Mouse (Mus musculus): Measurements from ENCODE around the gene Tmem170b. TPM values are rescaled to one million over a fixed set of nuclear protein-coding genes. Genes with fewer than 3 reads are reported as not detected.
A peak's percentile ranks its signal among the peaks of the same experiment; 100 is the strongest.

Gene Tmem170b
- polyA plus RNA-seq, 2 experiments: 1.5 to 6.0 TPM

GRCm38 (mm10) chr13:41642851-41643250, 37.1 kb downstream of the Tmem170b start:
- Histone ChIP-seq H3K36me3 (replicated peaks; ENCODE audit: control insufficient read depth, insufficient read depth, low read depth) (no peaks in the 10 kb centered on the region), H3K27me3 (ENCODE audit: control insufficient read depth, insufficient read depth, low read length) (no peaks in the 10 kb centered on the region), H3K4me2 (ENCODE audit: low read depth) (no peak overlapping the region), H3K27ac (no peak overlapping the region), H3K4me3 (ENCODE audit: insufficient read depth in 1 of 2, low read depth in 2 of 2, low read length in 2 of 2) (no peak overlapping the region), H3K9me3 (ENCODE audit: control insufficient read depth, low read length) (no peaks in the 10 kb centered on the region), H3K9ac (replicated peaks) (no peak overlapping the region), H3K4me1 (replicated peaks; ENCODE audit: control insufficient read depth in 2 of 2, insufficient read depth in 2 of 2, low read length in 1 of 2) (peaks cover 0 to 4% of the 10 kb centered on the region in 2 experiments; a peak in 1 of 4 replicates)
- peak in 1 of 3 experiments; percentile 11 for DNase-seq (ENCODE audit: low read depth in 3 of 3, low spot score in 3 of 3)
- WGBS (ENCODE audit: insufficient replicate concordance): 28% methylated on average over 6 of the region's 6 CpGs
- ATAC-seq (ENCODE audit: insufficient read depth): no peak
- peak; percentile 59 for TF ChIP-seq CTCF (IDR thresholded peaks at IDR 0.05; ENCODE audit: low read depth)
- TF ChIP-seq EP300 (IDR thresholded peaks at IDR 0.05; ENCODE audit: low read depth): no peak

GRCm38 (mm10) chr13:41643798-41644197, 38.1 kb downstream of the Tmem170b start:
- H3K27ac ChIP-seq: no peak overlapping the region

GRCm38 (mm10) chr13:41644591-41645482, 39.1 kb downstream of the Tmem170b start:
- WGBS (ENCODE audit: insufficient replicate concordance): 52% methylated on average over 10 of the region's 10 CpGs
- Histone ChIP-seq H3K9ac (replicated peaks) (no peak overlapping the region), H3K36me3 (replicated peaks; ENCODE audit: control insufficient read depth, insufficient read depth, low read depth) (no peaks in the 10 kb centered on the region), H3K4me2 (ENCODE audit: low read depth) (no peak overlapping the region), H3K4me3 (ENCODE audit: insufficient read depth in 1 of 2, low read depth in 2 of 2, low read length in 2 of 2) (no peak overlapping the region), H3K27ac (no peak overlapping the region), H3K27me3 (ENCODE audit: control insufficient read depth, insufficient read depth, low read length) (no peaks in the 10 kb centered on the region), H3K4me1 (replicated peaks; ENCODE audit: control insufficient read depth in 2 of 2, insufficient read depth in 2 of 2, low read length in 1 of 2) (peaks cover 0 to 4% of the 10 kb centered on the region in 2 experiments; a peak in 1 of 4 replicates), H3K9me3 (ENCODE audit: control insufficient read depth, low read length) (no peaks in the 10 kb centered on the region)
- ATAC-seq (ENCODE audit: insufficient read depth) (no peak), DNase-seq (ENCODE audit: low read depth in 3 of 3, low spot score in 3 of 3) (no peak)
- TF ChIP-seq EP300 (IDR thresholded peaks at IDR 0.05; ENCODE audit: low read depth): no peak
- TF ChIP-seq CTCF (IDR thresholded peaks at IDR 0.05; ENCODE audit: low read depth): no peak

More at GRCm38 (mm10) chr13:41643798-41644197, 38.1 kb downstream of the Tmem170b start:
- ATAC-seq (ENCODE audit: insufficient read depth) (no peak), DNase-seq (ENCODE audit: low read depth in 3 of 3, low spot score in 3 of 3) (no peak)
- Histone ChIP-seq H3K4me2 (ENCODE audit: low read depth) (no peak overlapping the region), H3K4me3 (ENCODE audit: insufficient read depth in 1 of 2, low read depth in 2 of 2, low read length in 2 of 2) (no peak overlapping the region), H3K4me1 (replicated peaks; ENCODE audit: control insufficient read depth in 2 of 2, insufficient read depth in 2 of 2, low read length in 1 of 2) (peaks cover 0 to 4% of the 10 kb centered on the region in 2 experiments; a peak in 1 of 4 replicates), H3K27me3 (ENCODE audit: control insufficient read depth, insufficient read depth, low read length) (no peaks in the 10 kb centered on the region), H3K9me3 (ENCODE audit: control insufficient read depth, low read length) (no peaks in the 10 kb centered on the region), H3K9ac (replicated peaks) (no peak overlapping the region), H3K36me3 (replicated peaks; ENCODE audit: control insufficient read depth, insufficient read depth, low read depth) (no peaks in the 10 kb centered on the region)
- no peak for TF ChIP-seq CTCF (IDR thresholded peaks at IDR 0.05; ENCODE audit: low read depth)
- TF ChIP-seq EP300 (IDR thresholded peaks at IDR 0.05; ENCODE audit: low read depth): no peak
- WGBS (ENCODE audit: insufficient replicate concordance): 70% methylated on average over 7 of the region's 7 CpGs

- Histone ChIP-seq H3K4me3 (ENCODE audit: insufficient read depth in 1 of 2, low read depth in 2 of 2, low read length in 2 of 2) (no peak overlapping the region), H3K9me3 (ENCODE audit: control insufficient read depth, low read length) (no peaks in the 10 kb centered on the region), H3K27me3 (ENCODE audit: control insufficient read depth, insufficient read depth, low read length) (no peaks in the 10 kb centered on the region), H3K4me2 (ENCODE audit: low read depth) (no peak overlapping the region), H3K9ac (replicated peaks) (no peak overlapping the region), H3K27ac (no peak overlapping the region), H3K4me1 (replicated peaks; ENCODE audit: control insufficient read depth in 2 of 2, insufficient read depth in 2 of 2, low read length in 1 of 2) (peaks cover 0 to 4% of the 10 kb centered on the region in 2 experiments; a peak in 1 of 4 replicates), H3K36me3 (replicated peaks; ENCODE audit: control insufficient read depth, insufficient read depth, low read depth) (no peaks in the 10 kb centered on the region)
- no peak for ATAC-seq (ENCODE audit: insufficient read depth)
- no peak for DNase-seq (ENCODE audit: low read depth in 3 of 3, low spot score in 3 of 3)
- TF ChIP-seq EP300 (IDR thresholded peaks at IDR 0.05; ENCODE audit: low read depth): no peak
- no peak for TF ChIP-seq CTCF (IDR thresholded peaks at IDR 0.05; ENCODE audit: low read depth)
- WGBS (ENCODE audit: insufficient replicate concordance): 78% methylated on average over 5 of the region's 5 CpGs
Measured at GRCm38 (mm10) chr13:41645483-41645859, 39.8 kb downstream of the Tmem170b start.

DNA sequence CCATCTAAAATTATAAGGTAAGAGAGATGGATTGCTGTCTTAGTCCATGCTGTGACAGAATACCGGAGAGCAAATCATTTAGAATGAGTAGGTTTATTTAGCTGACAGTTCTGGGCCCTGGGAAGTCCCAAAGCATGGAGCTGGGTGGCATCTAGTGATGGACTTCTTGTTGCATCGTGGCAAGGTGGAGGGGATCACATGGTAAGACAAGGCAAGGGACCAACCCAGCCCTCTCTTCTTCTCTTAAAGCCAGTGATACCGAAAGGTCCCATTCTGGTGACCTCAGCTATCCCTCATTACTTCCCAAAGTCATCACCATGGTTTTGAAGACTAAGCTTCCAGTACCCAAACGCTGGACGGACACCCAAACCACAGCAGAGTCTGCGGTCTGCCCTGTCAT, 42.3 kb downstream of the Tmem170b start:
- 66% methylated on average over 6 of the region's 6 CpGs for WGBS (ENCODE audit: insufficient replicate concordance)
- Histone ChIP-seq H3K36me3 (replicated peaks; ENCODE audit: control insufficient read depth, insufficient read depth, low read depth) (no peaks in the 10 kb centered on the region), H3K9ac (replicated peaks) (no peak overlapping the region), H3K9me3 (ENCODE audit: control insufficient read depth, low read length) (no peaks in the 10 kb centered on the region), H3K4me3 (ENCODE audit: insufficient read depth in 1 of 2, low read depth in 2 of 2, low read length in 2 of 2) (no peak overlapping the region), H3K4me2 (ENCODE audit: low read depth) (no peak overlapping the region), H3K27me3 (ENCODE audit: control insufficient read depth, insufficient read depth, low read length) (no peaks in the 10 kb centered on the region), H3K27ac (no peak overlapping the region), H3K4me1 (replicated peaks; ENCODE audit: control insufficient read depth in 2 of 2, insufficient read depth in 2 of 2, low read length in 1 of 2) (peaks cover 0 to 4% of the 10 kb centered on the region in 2 experiments; a peak in 1 of 4 replicates)
- TF ChIP-seq EP300 (IDR thresholded peaks at IDR 0.05; ENCODE audit: low read depth): no peak
- TF ChIP-seq CTCF (IDR thresholded peaks at IDR 0.05; ENCODE audit: low read depth): no peak
- DNase-seq (ENCODE audit: low read depth in 3 of 3, low spot score in 3 of 3) (no peak), ATAC-seq (ENCODE audit: insufficient read depth) (no peak)
